Mouse (Mus musculus): ENCODE measurements around the gene Med24.
"Not testable (repeated sequence)": the region's sequence is repeated elsewhere in the genome, so short reads cannot be mapped to it uniquely, and the experiment has no call there.

Med24 gene

DNA sequence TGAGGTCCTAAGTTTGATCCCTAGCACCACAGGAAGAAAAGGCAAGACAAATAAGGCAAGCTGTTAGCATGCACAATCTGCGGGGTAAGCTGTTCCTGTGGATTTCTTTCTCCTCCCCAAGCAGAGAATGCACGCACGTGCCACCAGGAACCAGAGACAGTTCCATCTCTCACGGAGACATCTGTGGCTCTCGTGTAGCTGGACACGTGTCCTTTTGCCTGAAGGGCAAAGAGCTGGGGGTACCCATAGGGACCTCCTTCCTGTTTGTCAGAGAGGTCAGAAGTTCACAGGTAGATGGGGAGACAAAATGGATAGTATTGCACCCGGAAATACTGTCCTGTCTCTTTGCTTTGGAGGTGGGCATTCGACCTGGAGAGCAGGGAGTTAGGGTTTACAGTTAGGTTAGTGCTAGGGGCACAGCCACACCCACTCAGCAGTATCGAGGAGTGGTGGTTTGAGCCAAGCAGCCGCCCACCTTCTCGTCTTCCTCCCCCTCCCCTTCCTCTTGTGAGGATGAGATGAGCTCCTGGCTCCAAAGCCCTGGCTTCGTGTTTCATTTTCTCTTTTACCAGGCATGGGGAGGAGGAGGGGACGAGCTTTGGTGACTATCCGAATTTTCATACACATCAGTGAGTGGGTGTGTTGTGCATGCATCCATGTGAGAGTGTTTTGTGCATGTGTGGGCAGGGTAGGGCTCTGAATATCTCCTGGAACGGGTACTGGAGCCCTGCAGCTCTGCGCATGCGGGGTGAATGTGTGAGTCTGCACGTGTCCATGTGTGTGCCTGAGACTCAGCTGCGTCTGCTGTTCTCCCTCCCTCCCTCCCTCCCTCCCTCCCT, 17.8 kb upstream of the Med24 start:
- DNase-seq (ENCODE audit: low read depth, low spot score) = peak; percentile 96

DNA sequence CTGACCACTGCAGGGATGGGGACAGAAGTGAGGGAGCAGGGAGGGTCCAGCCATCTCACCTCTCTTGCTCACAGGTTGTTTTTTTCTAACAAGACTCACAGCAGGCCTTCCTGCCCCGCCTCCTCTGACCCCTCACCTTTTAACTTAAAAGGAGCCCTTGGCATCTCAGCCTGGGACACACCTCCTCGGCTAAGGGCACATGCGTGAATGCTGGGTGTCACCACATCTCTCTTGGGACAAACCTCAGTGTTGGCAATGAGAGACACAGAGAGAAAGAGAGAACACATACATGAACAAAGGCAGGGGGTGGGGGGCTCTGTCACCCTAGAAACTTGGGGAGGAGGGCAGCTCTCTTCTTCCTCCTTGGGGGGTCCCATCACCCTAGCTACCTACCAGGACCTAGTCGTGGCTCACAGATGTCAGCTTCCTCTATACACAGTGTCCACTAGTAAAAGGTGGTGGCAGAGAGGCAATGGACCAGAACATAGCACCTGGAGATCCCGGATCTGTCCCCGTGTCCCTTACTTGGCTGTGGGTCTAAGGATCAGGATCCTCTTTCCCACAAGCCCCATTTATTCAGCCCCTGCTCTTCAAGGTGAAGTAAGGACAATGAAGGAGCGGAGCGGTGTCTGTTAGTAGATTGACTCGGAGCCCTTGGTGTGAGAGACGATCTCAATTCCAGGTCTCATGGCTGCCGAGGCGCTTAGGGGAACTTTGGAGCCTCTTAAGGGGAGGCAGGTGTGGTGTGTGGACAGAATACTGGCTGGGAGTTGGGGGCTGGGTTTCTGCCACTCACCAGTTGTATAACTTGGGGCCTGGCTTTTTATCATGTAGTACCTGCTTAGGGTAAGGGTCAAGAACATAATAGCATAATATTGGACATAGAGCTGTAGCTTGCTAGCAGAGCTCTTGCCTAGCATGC, 17.0 kb upstream of the Med24 start:
- peak; percentile 42 for DNase-seq (ENCODE audit: low read depth, low spot score)

- DNase-seq (ENCODE audit: low read depth, low spot score) = no peak
Observed at GRCm38 (mm10) chr11:98744456-98745019, 15.3 kb upstream of the Med24 start.

GRCm38 (mm10) chr11:98743655-98744345, 14.6 kb upstream of the Med24 start:
- DNase-seq (ENCODE audit: low read depth, low spot score) = no peak

DNA sequence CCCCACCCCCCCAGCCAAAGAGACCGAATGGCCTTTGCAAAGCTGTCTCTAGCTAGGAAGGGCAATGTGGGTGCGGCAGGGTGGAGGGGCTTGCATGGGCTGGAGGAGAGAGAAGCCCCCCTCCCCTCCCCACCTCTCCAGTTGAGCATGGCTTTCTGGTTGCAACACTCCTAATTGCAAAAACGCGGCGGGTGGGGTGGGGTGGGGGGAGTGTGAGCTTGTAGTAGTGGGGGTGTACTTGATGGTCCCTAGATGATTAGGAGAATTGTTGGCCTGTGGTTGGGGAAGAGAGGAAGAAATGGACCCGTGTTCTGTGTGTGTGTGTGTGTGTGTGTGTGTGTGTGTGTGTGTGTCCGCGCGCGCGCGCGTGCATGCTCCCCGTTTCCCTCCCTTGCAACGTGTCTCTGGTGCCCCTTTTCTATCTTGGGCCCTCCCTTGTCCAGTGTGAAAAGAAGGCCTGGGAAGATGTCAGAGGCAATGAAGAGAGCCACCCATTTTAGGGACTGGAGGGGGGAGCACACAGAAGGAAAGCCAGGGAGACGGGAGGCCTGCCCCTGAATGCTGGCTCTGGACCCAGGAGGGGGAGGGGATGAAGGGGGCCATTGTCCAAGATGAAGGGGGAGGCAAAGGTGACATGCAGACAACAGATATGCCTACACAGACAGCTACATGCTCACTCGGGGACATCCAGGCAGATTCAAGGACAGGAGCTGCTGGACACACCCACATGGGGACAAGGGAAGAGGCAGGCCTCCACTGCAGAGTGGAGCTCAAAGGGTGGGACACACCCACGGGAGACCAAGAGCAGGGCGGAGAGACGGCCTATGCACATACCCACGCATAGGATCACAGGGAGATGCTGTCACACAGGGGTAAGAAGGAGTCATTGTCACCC, 13.4 kb upstream of the Med24 start:
- no peak for DNase-seq (ENCODE audit: low read depth, low spot score)

GRCm38 (mm10) chr11:98741622-98742396, 12.6 kb upstream of the Med24 start:
- no peak for DNase-seq (ENCODE audit: low read depth, low spot score)

- no peak for DNase-seq (ENCODE audit: low read depth, low spot score)
Observed at GRCm38 (mm10) chr11:98741051-98741620, 11.9 kb upstream of the Med24 start.

DNA sequence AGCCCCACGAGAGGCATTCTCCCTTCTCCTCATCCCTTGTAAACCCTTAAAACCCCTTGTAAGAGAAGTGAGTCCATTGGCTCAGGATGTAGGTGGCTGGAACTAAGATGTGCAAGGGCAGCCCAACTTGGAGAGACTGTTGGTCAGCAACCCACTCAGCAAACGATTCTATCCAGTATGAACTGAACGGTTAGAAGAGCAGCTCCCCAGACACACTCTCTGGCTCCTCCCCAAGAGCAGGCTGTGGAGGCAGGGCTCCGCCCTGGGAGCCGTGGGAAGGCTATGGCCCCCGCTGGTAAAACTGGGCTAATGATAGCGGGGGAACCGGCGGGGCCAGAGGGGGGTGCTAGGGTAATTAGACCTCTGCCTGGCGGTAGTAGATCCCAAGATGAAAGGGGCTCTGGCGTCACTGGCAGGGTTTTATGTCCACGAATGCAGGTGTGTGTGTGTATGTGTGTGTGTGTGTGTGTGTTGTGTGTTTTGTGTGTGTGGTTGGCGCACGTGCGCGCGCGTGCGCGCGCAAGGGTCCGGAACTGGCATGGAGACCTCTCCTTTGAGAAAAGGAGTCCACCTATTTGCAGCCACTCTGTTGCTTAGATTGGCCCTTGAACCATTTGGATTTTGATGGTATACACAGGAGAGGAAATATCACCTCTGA, 11.3 kb upstream of the Med24 start, which contains the start of gene Thra:
TSS of gene Thra (plus strand) at position 246 of the 658 bp plus-strand sequence.
- no peak for DNase-seq (ENCODE audit: low read depth, low spot score)

DNA sequence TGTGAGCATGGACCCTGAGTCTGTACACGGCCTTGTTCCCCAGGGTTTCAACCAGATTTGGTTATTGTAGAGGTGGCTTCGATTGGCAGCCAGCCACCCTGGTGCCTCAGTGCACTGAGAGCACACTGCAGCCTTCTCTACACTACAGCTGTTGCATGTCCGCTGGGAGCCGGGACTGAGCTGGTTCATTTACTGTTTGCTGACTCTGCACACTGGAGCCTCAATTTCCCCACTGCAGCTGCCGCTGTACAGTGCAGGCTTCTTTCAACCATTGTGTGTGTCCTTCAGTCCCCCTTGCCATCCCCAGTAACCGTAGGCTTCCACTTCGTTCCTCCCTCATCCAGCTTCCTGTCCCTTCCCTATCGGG, 10.8 kb upstream of the Med24 start:
- DNase-seq (ENCODE audit: low read depth, low spot score) = no peak

- no peak for DNase-seq (ENCODE audit: low read depth, low spot score)
Observed at GRCm38 (mm10) chr11:98738925-98739324, 9.7 kb upstream of the Med24 start.

- no peak for DNase-seq (ENCODE audit: low read depth, low spot score)
Observed at GRCm38 (mm10) chr11:98738428-98738911, 9.2 kb upstream of the Med24 start.

GRCm38 (mm10) chr11:98737220-98737619, 8.0 kb upstream of the Med24 start:
- DNase-seq (ENCODE audit: low read depth, low spot score) = not testable (repeated sequence)

GRCm38 (mm10) chr11:98736176-98736575, 6.9 kb upstream of the Med24 start:
- DNase-seq (ENCODE audit: low read depth, low spot score) = no peak

GRCm38 (mm10) chr11:98735111-98735510, 5.9 kb upstream of the Med24 start:
- DNase-seq (ENCODE audit: low read depth, low spot score) = no peak

DNA sequence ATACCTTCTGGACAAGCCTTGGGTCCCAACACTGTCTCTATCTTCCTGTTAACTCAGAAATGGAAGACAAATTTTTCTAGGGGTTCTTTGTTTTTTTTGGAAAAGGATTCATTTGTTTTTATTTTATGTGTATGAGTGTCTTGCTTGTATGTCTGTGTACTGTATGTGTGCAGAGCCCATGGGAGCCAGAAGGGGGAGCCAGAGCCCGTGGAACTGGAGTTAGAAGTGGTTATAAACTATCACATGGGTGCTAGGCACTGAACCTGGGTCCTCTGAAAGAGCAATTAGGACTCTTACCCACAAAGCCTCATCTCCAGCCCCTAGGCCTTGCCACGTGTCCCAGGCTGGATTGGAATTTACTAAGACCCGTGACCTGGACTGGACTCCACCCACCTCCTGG, 4.8 kb upstream of the Med24 start:
- no peak for DNase-seq (ENCODE audit: low read depth, low spot score)

DNA sequence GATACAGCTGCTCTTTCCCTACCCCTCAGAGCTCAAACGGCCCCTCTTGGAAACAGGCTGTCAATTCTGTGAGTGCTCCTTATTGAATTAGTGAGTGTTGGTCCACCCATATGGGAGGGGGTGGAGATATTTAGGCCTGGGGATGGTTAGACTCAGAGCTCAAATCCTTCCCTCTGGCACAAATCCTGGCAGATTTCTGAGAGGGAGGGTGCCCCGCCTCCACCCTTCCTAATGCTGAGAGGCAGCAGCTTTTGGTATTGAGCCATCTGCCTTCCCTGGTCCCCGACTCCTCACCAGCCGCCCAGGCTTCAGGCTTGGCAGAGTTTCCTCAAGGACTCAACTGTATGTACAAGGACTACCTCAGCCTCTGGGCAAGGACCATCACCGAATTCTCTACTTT, 1.9 kb upstream of the Med24 start:
- DNase-seq (ENCODE audit: low read depth, low spot score) = no peak

DNA sequence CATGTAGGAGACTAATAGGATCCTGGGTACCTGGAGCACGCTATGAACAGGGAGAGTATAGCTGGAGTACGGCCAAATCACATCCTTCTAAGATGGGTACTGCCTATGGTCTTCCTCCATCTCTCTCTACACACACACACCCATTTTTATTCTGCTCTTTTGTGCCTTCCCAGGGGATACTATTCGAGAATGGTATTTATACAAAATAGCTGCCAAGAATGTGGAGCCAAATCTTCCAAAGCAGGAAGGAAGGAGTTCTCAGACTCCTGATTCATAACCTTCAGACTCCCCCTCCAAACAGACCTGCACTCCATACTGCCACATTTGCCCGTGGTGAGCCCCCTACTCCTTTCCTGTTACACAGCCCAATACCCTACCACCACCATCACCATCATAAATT, 1.5 kb upstream of the Med24 start:
- DNase-seq (ENCODE audit: low read depth, low spot score) = no peak

DNA sequence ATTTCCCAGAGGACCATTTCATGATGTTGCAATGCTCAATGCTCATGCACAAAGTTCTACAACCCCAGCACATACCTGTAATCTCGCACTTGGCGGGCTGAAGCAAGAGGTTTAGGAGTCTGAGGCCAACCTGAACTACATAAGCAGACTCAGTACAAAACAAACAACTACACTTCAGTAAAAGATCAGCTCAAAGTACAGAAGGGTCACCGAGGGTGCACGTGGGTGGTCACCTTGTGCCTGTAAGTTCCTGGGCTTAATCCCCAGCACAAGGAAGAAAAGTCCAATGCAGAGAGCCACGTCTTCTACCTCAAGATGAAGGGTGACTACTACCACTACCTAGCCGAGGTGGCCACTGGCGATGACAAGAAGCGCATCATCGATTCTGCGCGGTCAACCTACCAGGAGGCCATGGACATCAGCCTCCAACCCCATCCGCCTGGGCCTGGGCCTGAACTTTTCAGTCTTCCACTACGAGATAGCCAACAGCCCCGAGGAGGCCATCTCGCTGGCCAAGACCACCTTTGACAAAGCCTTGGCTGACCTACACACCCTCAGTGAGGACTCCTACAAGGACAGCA, 3.2 kb downstream of the Med24 start:
- no peak for DNase-seq (ENCODE audit: low read depth, low spot score)

Measured in skeletal muscle tissue, adult 2 months (tissue).